Mouse (Mus musculus) adrenal gland (tissue): Measurements from ENCODE around the gene Tbc1d4.

Source experiments
- intact Hi-C: fragments of 180-260 bp; cut with DNase I; formaldehyde crosslinking; loops from one replicate; pipeline ENCODE4 v1.15.1; 2025

Gene Tbc1d4

DNA sequence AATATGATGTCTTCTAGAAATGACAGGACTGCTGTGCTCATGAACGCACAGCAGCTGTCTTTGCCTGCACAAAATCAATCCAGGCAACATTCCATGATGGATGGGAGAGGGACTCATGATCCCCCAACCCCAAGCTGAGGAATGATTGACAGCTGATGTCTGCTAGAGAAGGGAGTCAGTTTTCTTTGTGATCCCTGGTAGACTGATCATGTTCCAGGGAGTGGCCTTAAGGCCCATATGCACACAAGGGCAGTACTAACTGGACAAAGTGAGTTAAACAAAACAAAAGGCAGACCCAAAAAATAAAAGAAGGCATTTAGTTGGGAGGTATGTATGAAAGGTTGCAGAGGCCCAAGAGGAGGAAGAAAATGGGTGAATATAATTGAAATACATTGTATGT, 71.6 kb downstream of the Tbc1d4 start:
- intact Hi-C loops: no loop called here

DNA sequence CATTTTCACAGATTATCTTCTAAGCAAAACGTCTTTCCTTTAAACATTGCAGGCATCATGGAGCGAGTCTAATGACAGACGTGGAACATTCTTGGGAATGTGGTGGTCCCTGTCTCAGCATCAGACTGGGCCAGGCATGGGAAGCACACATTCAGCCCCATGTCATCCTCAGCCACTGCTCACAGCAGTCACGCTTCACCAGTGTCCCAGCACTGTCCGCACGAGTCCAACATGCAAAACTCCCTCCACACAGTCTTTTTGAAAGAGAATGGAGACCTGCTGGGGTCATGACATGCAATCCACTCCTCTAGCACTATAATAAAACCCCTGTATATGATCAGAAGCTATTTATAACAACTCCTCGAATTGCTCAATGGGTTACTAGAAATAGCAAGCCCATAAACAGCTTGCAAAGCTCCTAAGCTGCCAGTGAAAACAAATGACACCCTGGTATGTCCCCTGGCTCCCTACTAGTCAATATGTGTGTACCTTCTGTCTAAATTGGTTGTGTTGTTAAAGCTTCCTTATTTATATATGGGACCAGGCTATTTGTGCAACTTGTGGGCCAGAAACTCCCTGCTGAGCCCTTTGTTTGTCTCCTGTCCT, 76.8 kb downstream of the Tbc1d4 start:
- intact Hi-C loops: no loop called here

DNA sequence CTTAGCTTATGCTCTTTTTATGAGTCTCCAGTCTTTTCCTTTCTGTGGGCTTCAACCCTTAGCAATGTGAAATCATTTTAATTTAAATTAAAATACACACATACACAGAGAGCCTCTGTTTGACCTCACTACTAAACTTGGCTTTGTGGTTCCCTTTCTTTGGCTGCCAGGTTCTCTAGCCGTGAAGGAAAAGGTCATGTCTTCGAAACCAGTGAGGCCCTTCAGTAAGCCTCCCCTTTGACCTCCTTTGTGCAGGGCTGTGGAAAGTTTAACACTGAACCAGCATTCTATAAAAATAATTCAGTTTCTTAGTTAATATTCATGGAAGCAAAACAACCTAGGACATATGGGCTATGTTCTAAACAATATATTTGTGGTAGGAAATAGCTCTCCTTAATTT, 78.5 kb downstream of the Tbc1d4 start:
- intact Hi-C loops: no loop called here

DNA sequence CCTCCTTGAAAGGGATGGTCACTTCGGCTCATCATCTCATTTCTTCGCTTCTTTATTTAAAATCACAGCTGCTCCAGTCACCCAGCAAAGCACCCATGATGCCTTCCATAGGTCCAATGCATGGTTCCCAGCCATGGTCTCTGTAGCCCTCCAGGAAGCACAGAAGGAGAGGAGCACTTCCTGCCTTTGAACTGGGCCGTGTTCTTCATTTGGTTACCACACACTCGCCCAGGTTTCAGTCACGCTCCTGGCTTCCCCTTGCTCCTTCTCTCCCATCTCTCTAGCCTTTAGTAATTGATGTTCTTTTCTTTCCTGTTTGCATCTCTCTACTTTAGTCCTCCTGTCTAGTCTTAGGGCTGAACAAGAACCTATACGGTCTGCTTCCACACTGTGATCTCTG, 79.8 kb downstream of the Tbc1d4 start:
- intact Hi-C loops: no loop called here

DNA sequence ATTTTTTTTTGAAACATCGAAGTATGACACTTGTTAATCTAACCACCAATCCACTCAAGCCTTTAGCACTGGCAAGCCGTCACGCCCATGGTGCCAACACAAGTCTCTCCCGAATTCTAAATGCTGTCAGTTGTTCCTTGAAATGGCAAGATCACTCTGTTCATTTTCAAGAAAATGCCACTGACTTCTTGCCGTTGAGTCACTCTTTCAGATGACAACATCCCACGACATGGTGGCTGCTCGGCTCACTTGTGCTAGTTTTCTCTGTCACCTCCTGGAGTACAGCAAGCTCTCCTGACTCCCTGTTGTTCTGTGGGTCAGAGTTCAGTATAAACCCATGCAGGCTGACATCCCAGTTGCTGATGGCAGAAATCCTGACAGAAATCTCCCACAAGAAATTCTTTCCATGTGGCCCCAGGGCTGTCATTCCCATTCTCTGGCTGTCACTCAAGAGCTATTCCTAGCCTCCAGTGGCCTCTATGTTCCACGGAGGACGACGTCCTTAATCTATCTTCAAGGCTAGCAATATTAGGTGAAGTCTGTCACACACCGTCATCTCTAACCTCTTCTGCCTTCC, 81.5 kb downstream of the Tbc1d4 start:
- intact Hi-C loops: no loop called here

DNA sequence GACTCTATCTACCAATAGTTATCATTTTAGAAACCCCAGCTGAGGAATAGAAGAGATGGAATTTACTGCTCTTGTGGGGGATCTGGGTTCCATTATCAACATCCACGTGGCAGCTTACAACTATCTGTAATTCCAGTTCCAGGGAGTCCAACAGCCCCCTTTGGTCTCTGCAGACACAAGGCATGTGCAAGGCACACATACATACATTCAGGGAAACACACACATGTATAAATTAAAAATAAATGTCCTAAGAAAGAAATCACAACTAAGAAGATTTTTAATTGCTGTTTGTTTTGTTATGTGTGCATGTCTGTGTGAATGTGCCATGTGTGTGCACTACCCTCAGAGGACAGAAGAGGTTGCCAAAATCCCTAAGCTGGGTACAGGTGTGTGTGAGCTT, 82.5 kb downstream of the Tbc1d4 start:
- intact Hi-C loops: no loop called here

DNA sequence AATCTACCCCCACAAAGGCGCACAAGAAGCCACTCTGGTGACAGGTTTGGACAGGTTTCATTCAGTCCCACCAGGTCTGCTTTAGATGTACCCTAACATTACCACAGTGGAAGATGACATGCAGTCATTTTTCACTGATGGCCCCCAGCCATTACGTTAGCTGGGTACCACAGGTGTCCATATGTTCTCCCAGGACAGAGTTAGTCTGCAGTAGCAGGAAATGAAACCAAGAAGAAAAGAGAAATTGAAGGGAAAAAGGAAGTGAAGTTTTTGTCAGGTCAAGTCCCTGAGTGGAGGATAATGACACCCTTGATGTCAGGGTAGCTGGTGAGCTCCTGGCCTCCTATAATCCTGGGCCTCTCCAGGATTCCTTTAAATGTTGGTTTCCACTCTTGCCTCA, 89.0 kb downstream of the Tbc1d4 start:
- intact Hi-C loops: loop anchor here (5.0 kb wide), 2 partner anchors 87 to 132 kb away; partner anchors contain the start of genes Tbc1d4 and Uchl3

DNA sequence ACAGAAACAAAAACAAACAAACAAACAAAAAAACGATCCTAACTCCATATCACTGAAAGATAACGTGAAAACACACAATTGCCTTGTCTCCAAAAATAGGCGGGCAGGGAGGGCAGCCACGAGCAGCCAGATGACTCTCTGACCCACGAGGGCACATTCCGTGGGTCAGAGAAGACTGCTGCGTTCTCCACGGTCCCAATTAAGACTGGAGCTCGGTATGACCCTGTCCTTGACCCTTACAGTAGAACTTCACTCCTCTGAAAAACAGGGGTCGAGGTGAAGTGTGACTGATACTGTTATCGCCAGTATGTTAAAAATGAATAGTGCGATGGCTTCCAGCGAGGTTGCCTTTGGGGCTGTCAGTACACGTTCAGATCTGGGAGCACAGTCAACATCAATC, 90.7 kb downstream of the Tbc1d4 start:
- intact Hi-C loops: loop anchor here (5.0 kb wide), 2 partner anchors 89 to 134 kb away; partner anchors contain the start of genes Tbc1d4 and Uchl3

DNA sequence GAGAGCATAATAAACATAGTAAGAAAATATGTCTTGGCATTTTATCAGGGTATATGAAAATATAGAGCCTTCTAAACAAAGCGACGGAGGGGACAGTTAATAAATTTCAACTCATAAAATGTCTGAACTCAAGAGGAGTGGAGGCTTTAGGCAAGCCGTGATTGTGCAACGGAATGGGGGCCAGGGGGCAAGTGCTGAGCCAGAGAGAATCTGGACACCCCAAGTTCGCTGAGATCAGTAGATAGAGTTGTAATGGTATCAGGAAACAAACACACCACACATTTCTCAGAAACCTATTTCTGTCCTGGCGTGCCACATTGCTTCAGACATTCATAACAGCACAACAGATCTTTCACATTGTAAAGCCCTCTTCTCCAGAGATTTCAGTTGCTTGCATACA, 91.2 kb downstream of the Tbc1d4 start:
- intact Hi-C loops: loop anchor here (5.0 kb wide), 2 partner anchors 90 to 134 kb away; partner anchors contain the start of genes Tbc1d4 and Uchl3

DNA sequence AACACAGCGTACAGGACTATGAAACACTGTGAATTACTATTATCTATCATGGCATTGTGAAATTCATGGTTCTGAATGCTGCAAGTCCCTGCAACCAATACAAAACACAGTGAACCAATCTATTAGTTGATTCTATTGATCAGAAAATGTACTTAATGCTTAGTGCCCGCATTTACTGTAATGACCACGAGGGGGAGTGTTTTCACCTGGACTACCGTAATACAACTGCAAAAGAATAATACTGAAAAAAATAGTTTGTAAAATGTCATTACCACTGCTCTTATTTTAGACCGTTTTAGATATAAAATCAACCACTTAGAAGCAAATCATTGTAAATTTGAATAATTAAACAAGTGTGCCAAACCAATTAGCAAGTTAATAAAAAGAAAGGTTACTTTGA, 91.7 kb downstream of the Tbc1d4 start:
- intact Hi-C loops: loop anchor here (5.0 kb wide), 2 partner anchors 90 to 135 kb away; partner anchors contain the start of genes Tbc1d4 and Uchl3

DNA sequence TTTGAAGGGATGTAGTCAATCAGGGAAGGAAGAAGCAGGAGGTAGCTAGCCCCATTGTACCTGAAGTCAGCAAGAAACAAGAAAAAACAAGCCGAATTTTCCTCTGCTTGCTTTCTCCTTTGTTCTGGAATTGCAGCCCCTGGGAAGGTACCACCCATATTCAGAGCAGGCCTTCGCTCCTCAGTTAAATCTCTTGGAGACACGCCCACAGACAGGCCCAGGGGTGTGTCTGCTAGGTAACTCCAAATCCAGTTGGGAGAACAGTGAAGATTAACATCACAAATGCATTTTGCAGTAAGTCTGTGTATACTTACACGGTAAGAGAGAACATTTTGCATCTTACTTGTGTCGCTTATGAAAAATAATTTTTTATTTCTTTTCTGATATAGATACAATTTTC, 92.1 kb downstream of the Tbc1d4 start:
- intact Hi-C loops: loop anchor here (5.0 kb wide), 2 partner anchors 90 to 135 kb away; partner anchors contain the start of genes Tbc1d4 and Uchl3

DNA sequence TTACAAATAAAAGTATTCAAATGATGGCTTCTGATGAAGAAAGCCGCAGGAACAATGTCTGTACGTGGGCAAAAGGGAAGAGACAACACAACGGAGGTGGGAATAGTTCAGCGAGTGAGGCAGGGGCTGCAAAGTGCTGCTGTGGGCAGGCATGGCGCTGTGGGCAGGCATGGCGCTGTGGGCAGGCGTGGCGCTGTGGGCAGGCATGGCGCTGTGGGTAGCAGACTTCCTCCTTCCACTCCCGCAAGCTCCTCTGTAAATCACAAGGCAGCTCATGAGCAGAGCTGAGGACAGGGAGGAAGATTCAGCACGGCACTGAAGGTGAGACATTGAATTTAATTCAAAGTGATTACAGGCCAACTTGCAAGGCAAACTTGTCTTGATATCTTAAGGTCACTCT, 93.0 kb downstream of the Tbc1d4 start:
- intact Hi-C loops: loop anchor here (5.0 kb wide), 2 partner anchors 91 to 136 kb away; partner anchors contain the start of genes Tbc1d4 and Uchl3

DNA sequence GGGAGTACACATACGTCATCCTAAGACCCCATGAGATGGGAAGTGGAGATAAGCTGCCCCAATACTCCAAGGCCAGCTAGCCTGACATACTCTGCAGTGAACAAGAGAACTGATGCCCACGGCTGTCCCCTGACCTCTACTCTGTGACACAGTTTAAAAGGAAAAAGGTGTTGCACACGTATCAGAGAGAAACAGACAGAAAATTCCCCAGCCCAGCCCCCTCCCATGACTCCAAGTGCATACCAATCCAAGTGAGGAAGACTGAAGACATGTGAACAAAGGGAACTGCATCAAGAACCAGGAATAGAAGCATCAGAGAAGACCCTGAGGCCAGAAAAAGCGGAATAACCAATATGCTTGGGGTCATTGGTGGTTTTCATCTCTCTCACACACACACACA, 93.7 kb downstream of the Tbc1d4 start:
- intact Hi-C loops: loop anchor here (5.0 kb wide), 2 partner anchors 92 to 137 kb away; partner anchors contain the start of genes Tbc1d4 and Uchl3

DNA sequence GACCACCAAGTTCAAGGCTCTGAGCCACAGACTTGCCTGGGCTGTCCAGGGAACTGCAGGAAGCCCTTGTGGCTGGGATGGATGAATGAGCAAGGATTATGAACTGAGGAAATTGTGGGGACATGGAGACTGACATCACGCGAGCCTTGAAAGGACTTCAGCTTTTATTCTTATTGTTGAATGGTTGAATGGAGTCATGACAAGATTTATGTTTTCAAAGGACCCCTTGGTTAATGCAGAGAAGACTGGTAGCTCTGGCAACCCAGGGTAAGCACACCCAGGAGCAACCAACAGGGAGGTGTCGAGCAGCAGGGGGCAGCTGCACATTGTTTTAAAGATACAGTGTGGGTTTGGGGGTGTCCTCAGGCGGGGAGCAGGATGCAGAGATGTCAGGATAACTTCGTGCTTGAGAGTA, 94.4 kb downstream of the Tbc1d4 start:
- intact Hi-C loops: no loop called here

DNA sequence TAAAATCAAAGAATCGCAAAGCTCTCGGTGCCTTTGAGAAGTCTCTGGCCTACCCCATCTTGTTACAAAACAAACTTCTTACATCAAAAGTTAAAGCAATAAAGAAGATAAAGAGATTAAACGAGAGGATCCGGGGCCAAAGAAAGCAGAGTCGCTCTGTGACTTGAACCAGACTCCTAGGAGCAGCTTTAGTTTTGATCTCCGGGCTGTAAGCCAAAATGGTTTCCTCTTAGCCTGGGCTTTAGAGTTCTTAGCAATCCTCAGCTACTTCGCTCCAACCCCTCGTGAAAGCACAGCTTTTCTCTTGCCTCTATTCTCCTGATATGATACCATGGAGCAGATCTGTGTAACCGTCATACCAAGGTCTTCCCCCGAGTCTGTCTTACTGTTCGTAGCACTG, 95.8 kb downstream of the Tbc1d4 start:
- intact Hi-C loops: no loop called here

DNA sequence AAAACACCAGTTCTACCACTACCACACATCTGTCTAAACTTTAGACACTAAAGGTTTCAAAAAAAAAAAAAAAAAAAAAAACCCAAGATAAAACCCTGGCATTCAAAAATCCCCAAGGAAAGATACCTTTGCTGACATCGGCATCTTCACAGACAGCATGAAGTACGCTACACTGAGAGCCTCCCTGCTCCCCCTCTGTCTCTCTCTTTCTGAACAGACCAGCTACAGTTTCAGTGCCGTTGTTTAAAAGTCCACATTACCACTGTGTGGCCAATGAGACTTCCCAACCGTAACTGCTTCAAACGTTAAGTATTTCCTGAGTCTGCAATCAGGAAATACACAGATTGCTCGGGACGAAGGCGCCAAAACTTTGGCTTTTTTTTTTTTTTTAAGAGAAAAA, 97.6 kb downstream of the Tbc1d4 start:
- intact Hi-C loops: no loop called here

DNA sequence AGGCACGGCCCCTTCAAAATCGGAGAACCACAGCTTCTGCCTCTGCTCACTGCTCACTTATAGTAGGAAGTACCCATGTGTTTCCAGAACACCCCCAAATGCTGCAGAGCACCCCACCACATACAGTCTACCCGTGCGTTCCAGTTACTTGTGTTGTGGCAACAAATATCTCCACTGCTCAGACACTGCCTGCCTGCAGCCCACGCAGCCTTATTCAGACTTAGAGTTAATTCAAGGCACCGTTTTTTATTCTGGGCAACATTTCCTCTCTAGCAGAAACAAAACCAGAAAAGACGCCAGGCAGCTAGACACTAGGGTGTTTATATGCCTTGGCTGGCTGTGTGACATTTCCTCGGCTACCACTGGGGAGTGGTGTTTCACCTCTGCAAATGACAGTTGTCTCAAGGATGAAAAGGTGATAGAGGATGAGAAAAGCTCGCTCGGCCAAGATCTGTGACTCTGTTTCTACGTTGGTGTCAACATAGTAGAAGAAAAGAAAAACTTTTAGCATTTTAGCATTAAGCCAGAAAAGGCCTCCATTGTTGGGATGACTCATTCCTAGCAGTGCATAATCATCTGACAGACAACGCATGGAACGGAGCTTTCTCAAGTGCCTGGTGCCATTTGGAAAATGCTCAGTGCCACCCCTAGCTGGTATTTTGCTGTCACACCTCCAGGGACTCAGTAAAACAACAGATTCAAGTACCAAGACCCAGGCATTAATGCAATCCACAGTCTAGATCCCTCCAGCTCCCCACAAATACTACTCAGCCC, 98.3 kb downstream of the Tbc1d4 start:
- intact Hi-C loops: no loop called here

DNA sequence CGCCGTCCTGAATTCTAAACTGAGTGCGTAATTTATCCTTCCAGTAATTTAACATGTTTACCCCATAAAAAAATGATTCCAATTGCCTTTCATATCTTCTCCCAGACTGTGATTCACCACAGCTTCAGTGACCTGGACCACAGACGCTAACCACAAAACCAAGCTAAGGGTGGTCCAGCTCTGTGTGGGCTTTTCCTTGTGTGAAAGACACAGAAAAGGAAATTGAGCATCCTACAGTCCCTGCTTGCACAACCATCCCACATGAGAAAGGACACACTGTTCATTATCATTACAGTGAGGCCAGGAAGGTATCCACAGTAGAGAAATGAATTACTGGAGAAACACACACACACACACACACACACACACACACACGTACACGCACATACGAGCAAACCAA, 99.2 kb downstream of the Tbc1d4 start:
- intact Hi-C loops: no loop called here

DNA sequence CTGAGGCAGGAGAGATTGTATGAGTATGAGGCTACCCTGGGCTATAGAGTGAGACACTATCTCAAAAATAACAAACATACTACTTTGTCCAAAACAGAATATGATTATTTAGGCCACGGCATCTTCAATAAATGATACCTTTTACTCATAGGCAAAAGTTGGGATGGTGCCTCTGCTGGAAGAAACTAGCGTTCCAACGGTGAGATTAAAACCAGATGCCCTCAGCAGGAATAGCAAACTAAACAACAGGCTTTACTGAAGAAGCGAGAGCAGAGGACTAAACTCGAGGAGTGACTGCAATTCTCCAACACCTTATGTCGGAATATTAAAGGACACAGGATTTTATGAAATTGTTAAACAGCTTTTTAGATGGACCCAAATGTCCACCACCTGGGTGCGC, 101.0 kb downstream of the Tbc1d4 start:
- intact Hi-C loops: no loop called here

DNA sequence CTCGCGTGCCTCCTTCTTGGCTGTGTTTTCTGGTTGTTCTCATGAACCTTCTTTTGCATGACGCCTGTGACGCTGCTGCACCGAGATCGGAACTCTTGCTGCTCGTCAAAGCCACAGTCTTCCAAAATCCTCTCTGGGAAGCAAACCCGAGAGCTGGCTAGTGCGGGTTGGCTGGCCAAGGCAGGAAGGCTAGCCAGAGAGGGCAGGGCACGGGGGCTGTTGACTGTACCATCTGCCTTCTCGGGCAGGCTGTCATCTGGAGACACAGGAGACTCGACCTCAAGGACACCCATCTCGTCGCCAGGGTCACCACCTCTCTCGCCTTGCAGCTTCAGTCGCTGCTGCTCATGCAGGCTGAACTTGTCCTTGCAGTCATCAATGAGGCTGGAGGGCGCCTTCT, 101.8 kb downstream of the Tbc1d4 start:
- intact Hi-C loops: no loop called here

DNA sequence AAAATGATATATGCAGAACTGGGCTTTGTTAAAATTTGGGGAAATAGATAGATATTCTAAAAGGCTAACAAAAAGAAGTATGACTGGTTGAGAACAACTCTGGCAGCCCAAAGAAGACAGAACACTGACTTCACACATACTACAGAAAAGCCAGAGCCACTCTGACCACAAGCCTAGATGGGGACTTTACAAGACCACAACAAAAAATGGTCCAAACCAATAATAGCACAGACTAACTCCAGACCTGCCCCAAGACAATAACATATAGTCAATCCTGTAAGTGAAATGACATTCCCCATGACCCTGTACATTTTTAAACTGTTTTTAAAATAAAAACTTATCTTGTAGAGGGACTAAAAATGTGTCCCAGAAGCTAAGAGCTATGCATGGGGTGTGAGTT, 103.2 kb downstream of the Tbc1d4 start:
- intact Hi-C loops: no loop called here
